Mouse (Mus musculus): ENCODE results near the gene Bms1. TPM values are rescaled to one million over a fixed set of nuclear protein-coding genes. Genes with fewer than 3 reads are reported as not detected.

Gene Bms1
- polyA plus RNA-seq, 1 experiment from 2014 or later = 41.4 TPM

DNA sequence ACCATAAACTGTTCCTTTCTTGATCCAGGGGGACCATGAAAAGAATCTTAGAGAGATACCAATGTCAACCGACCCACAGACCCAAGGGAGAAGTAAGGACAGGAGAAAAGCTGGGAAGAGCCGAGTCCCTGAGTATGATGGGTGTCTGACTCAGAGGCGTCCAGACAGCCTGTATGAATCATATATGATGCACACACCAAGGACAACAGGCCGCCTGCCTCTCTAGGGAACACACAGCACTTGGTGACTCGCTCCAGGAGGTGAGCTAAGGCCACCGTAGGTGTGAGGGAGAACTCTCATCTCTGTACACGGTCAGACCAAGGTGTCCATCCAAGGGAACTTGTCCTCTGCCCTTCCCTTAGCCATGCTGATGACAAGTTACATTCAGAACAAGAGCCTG lies 51.8 kb downstream of the Bms1 start:
- 78% methylated on average over 7 of the region's 7 CpGs for WGBS
- ATAC-seq (ENCODE audit: insufficient read depth) (no peak), DNase-seq (no peak)
- H3K9ac ChIP-seq = no peak overlapping the region
- no peaks in the 10 kb centered on the region for H3K27me3 ChIP-seq (ENCODE audit: insufficient read depth, low read length)
- H3K27ac ChIP-seq (ENCODE audit: low read depth) = no peak overlapping the region
- no peaks in the 10 kb centered on the region for H3K9me3 ChIP-seq (ENCODE audit: low read depth, low read length)
- no peak overlapping the region for H3K4me3 ChIP-seq (ENCODE audit: low read depth, low read length)
- H3K4me1 ChIP-seq (ENCODE audit: insufficient read depth) = no peaks in the 10 kb centered on the region
- no peak overlapping the region for H3K4me2 ChIP-seq
- H3K36me3 ChIP-seq (ENCODE audit: insufficient read depth) = no peaks in the 10 kb centered on the region
- TF ChIP-seq CTCF (IDR thresholded peaks at IDR 0.05; ENCODE audit: low read depth) = no peak

DNA sequence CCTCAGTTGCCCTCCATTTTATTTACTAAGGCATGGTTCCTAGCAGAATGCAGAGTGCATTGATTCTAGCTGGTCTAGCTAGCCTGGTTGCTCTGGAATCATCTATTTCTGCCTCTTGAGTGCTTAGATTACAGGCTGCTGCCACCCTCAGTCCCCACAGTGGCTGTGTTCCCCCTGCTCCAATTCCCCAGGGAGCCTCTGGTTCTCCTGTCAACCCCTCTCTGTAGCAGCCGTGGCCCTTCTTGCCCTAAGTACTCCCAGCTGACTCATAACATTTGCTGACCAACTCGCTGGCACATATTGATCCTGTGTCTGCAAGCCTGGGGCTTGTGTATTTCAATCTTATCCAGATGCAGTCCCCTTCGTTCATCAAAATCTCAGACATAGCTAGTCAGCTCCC lies 53.1 kb downstream of the Bms1 start:
- TF ChIP-seq CTCF (IDR thresholded peaks at IDR 0.05; ENCODE audit: low read depth) = no peak
- H3K36me3 ChIP-seq (ENCODE audit: insufficient read depth) = no peaks in the 10 kb centered on the region
- no peak overlapping the region for H3K9ac ChIP-seq
- no peak overlapping the region for H3K4me3 ChIP-seq (ENCODE audit: low read depth, low read length)
- H3K4me2 ChIP-seq = no peak overlapping the region
- no peaks in the 10 kb centered on the region for H3K27me3 ChIP-seq (ENCODE audit: insufficient read depth, low read length)
- 67% methylated on average over 3 of the region's 3 CpGs for whole genome bisulfite sequencing
- no peak overlapping the region for H3K27ac ChIP-seq (ENCODE audit: low read depth)
- peaks cover 5% of the 10 kb centered on the region; the same call in 1 of the 2 replicates for H3K9me3 ChIP-seq (ENCODE audit: low read depth, low read length)
- H3K4me1 ChIP-seq (ENCODE audit: insufficient read depth) = no peaks in the 10 kb centered on the region
- DNase-seq = no peak
- ATAC-seq (ENCODE audit: insufficient read depth) = no peak

DNA sequence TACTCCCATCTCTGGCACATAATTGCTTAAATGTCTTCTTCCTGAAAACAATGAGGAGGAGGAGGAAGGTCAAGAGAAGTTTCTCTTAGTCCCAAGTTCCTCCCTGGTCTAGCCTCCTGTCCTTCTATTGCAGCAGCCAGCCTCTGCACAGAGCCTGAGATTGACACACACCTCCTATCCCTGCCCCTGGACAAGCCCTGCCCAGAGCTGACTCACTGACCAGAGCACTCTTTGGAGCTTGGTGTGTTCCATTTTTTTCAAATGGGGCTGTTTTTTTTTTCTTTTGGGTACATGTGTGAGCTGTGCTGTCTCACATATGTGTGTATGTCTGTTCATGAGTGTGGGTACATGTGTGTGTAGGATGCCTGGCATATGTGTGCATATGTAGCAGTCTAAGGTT lies 53.5 kb downstream of the Bms1 start:
- peaks cover 5% of the 10 kb centered on the region; the same call in 1 of the 2 replicates for H3K9me3 ChIP-seq (ENCODE audit: low read depth, low read length)
- DNase-seq = no peak
- no peak for TF ChIP-seq CTCF (IDR thresholded peaks at IDR 0.05; ENCODE audit: low read depth)
- no peaks in the 10 kb centered on the region for H3K36me3 ChIP-seq (ENCODE audit: insufficient read depth)
- ATAC-seq (ENCODE audit: insufficient read depth) = no peak
- no peak overlapping the region for H3K4me2 ChIP-seq
- H3K27me3 ChIP-seq (ENCODE audit: insufficient read depth, low read length) = no peaks in the 10 kb centered on the region
- no peak overlapping the region for H3K9ac ChIP-seq
- no peak overlapping the region for H3K27ac ChIP-seq (ENCODE audit: low read depth)
- no peak overlapping the region for H3K4me3 ChIP-seq (ENCODE audit: low read depth, low read length)
- H3K4me1 ChIP-seq (ENCODE audit: insufficient read depth) = no peaks in the 10 kb centered on the region

DNA sequence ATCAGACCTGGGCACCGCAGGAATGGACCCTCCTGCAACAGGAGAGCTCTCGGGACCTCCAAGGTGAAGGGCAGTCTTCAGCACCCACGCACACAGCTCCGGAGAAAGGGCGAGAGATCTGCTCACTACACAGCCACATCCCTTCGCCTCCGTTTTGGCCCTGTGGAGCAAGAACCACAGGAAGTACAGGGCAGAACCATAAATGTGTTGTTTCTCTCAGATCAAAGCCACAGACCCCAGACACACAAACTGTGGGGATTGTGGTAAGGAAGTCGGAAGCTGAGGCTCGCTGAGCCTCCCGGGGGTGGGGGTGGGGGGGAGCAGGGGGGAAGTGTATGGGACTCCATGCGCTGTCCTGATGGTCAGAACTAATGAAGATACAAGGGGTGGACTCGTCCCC lies 68.9 kb downstream of the Bms1 start:
- WGBS = 62% methylated on average over 12 of the region's 12 CpGs
- Histone ChIP-seq H3K36me3 (ENCODE audit: insufficient read depth) (no peaks in the 10 kb centered on the region), H3K4me2 (no peak overlapping the region), H3K4me1 (ENCODE audit: insufficient read depth) (no peaks in the 10 kb centered on the region), H3K27ac (ENCODE audit: low read depth) (no peak overlapping the region), H3K9ac (no peak overlapping the region), H3K9me3 (ENCODE audit: low read depth, low read length) (no peaks in the 10 kb centered on the region), H3K4me3 (ENCODE audit: low read depth, low read length) (no peak overlapping the region), H3K27me3 (ENCODE audit: insufficient read depth, low read length) (no peaks in the 10 kb centered on the region)
- DNase-seq = no peak
- no peak for ATAC-seq (ENCODE audit: insufficient read depth)
- no peak for TF ChIP-seq CTCF (IDR thresholded peaks at IDR 0.05; ENCODE audit: low read depth)

DNA sequence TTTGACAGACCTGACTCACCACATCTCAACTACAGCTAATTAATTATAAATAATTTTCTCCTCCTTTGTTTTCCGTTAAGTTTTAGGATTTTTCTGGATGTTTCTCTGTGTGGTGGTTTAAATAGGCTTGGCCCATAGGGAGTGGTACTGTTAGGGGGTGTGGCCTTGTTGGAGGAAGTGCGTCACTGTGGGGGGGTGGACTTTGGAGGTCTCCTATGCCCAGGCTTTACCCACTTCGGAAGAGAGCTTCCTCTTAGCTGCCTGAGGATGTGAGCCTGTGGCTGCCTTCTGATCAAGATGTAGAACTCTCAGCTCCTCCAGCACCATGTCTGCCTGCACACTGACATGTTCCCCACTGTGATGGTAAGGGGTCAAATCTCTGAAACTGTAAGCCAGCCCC lies 71.1 kb downstream of the Bms1 start:
- H3K36me3 ChIP-seq (ENCODE audit: insufficient read depth) = no peaks in the 10 kb centered on the region
- WGBS = 59% methylated on average over 3 of the region's 3 CpGs
- H3K4me2 ChIP-seq = no peak overlapping the region
- H3K9ac ChIP-seq = no peak overlapping the region
- ATAC-seq (ENCODE audit: insufficient read depth) (no peak), DNase-seq (no peak)
- no peaks in the 10 kb centered on the region for H3K4me1 ChIP-seq (ENCODE audit: insufficient read depth)
- H3K4me3 ChIP-seq (ENCODE audit: low read depth, low read length) = no peak overlapping the region
- TF ChIP-seq CTCF (IDR thresholded peaks at IDR 0.05; ENCODE audit: low read depth) = no peak
- H3K9me3 ChIP-seq (ENCODE audit: low read depth, low read length) = no peaks in the 10 kb centered on the region
- no peak overlapping the region for H3K27ac ChIP-seq (ENCODE audit: low read depth)
- no peaks in the 10 kb centered on the region for H3K27me3 ChIP-seq (ENCODE audit: insufficient read depth, low read length)

DNA sequence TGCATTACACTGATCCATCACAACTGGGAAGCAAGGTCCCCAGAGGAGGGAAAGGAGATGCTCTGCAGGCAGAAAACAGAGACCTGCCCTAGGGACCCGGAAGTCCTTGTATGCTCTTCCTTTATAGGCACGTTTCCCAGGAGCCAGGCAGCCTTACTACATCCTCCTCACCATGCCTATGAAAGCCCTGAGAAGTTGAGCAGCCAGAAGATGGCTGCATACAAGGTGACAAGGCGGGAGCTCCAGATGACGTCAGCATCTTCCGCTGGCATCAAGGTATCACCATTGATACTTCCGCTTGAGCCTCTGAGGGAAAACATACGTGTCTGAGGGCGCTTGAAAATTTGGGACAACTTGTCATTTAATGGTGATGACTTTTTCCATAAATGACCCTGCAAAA lies 72.0 kb downstream of the Bms1 start:
- Histone ChIP-seq H3K4me2 (no peak overlapping the region), H3K9me3 (ENCODE audit: low read depth, low read length) (no peaks in the 10 kb centered on the region), H3K27ac (ENCODE audit: low read depth) (no peak overlapping the region), H3K4me3 (ENCODE audit: low read depth, low read length) (no peak overlapping the region), H3K4me1 (ENCODE audit: insufficient read depth) (no peaks in the 10 kb centered on the region), H3K9ac (no peak overlapping the region), H3K27me3 (ENCODE audit: insufficient read depth, low read length) (no peaks in the 10 kb centered on the region), H3K36me3 (ENCODE audit: insufficient read depth) (no peaks in the 10 kb centered on the region)
- WGBS = 73% methylated on average over 8 of the region's 8 CpGs
- DNase-seq = no peak
- no peak for TF ChIP-seq CTCF (IDR thresholded peaks at IDR 0.05; ENCODE audit: low read depth)
- no peak for ATAC-seq (ENCODE audit: insufficient read depth)

DNA sequence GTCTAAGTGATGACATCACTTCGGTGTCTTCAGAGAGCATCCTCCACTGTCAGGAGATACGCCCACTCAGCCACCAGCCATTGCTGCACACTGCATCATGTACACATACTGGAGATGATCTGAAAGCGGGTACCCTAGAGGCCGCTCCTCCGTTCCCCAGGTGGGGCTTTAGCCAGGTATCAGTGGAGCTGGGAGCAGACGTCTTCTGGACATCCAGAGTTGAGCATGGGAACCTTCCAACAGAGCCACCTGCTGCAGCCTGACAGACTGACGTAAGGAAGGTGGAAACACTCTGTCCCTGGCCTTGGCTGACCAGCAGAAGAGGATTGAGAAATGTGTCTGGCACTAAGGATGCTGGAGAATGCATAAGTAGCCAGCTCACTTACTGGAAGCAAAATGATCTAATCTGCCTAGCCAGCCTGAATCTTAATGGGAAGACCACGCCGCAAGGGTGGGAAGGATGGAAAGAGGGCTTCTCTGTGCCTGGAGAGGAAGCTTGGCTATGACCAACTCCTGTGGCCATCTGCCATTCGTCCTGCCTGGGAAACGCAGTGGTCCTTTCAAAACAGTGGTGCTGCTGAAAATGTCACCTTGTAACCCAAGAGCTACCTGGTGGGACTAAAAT lies 77.3 kb downstream of the Bms1 start:
- Histone ChIP-seq H3K4me2 (no peak overlapping the region), H3K4me1 (ENCODE audit: insufficient read depth) (no peaks in the 10 kb centered on the region), H3K9ac (no peak overlapping the region), H3K27me3 (ENCODE audit: insufficient read depth, low read length) (no peaks in the 10 kb centered on the region), H3K9me3 (ENCODE audit: low read depth, low read length) (no peaks in the 10 kb centered on the region), H3K36me3 (ENCODE audit: insufficient read depth) (no peaks in the 10 kb centered on the region), H3K27ac (ENCODE audit: low read depth) (no peak overlapping the region), H3K4me3 (ENCODE audit: low read depth, low read length) (no peak overlapping the region)
- DNase-seq (no peak), ATAC-seq (ENCODE audit: insufficient read depth) (no peak)
- TF ChIP-seq CTCF (IDR thresholded peaks at IDR 0.05; ENCODE audit: low read depth) = no peak
- WGBS = 80% methylated on average over 11 of the region's 11 CpGs

DNA sequence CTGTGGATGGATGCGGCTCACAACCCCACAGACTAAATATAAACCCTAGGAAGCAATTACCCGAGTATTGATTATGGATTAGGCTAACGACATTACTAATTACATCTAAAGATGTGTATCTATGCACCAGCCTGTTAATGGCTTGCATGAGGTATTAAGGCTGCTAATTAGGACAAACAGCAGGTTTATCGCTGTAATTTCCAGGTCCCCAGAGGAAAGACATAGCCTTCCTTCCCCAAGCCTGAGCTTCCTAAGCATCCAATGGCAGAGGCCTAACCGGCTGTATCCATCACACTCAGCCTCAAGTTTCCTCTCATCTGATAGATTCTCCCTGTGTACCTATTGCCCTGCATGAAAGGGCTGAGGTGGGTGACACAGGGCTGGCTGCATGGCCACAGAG lies 81.6 kb downstream of the Bms1 start:
- Histone ChIP-seq H3K4me3 (ENCODE audit: low read depth, low read length) (no peak overlapping the region), H3K9ac (no peak overlapping the region), H3K9me3 (ENCODE audit: low read depth, low read length) (no peaks in the 10 kb centered on the region), H3K4me1 (ENCODE audit: insufficient read depth) (no peaks in the 10 kb centered on the region), H3K27me3 (ENCODE audit: insufficient read depth, low read length) (no peaks in the 10 kb centered on the region), H3K4me2 (no peak overlapping the region), H3K27ac (ENCODE audit: low read depth) (no peak overlapping the region), H3K36me3 (ENCODE audit: insufficient read depth) (no peaks in the 10 kb centered on the region)
- WGBS = 88% methylated on average over 5 of the region's 5 CpGs
- TF ChIP-seq CTCF (IDR thresholded peaks at IDR 0.05; ENCODE audit: low read depth) = no peak
- ATAC-seq (ENCODE audit: insufficient read depth) = no peak
- DNase-seq = no peak

Data from lung, embryonic 14.5 days (tissue).